Mouse (Mus musculus) ES-Bruce4 (cell line): ENCODE data around the gene Miox.

Experiments used
- CTCF ChIP-seq: IDR thresholded peaks from one replicate; pipeline ENCODE4 v1.8.1; 2011; ENCODE audit warnings: low read depth, low read length
- EP300 ChIP-seq: IDR thresholded peaks from 2 replicates; pipeline ENCODE4 v1.6.1; 2011; ENCODE audit warnings: low read depth, low read length; ENCODE audit not compliant: insufficient read depth
- POLR2A ChIP-seq: IDR thresholded peaks from one replicate; pipeline ENCODE4 v1.8.1; 2011; ENCODE audit warnings: low read length; ENCODE audit not compliant: insufficient read depth

DNA sequence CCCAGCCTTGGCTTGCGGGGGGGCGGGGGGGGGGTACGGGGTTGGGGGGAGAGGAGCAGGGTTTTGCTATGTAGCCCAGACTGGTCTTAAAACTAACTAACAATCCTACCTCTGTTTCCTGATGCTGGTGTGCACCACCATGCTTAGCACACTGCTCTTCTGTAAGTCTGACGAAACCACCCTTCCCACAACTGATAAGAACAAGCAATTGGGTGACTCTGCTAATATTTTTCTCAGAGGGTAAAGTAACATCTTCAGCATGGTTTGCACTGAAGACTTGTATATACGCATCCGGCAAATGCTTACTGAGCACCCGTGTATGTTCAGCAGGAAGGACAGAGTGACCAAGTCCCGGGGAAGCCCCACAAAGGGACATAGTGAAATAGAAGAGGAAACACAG lies 12.9 kb upstream of the Miox start:
- TF ChIP-seq CTCF (no peak), EP300 (no peak), POLR2A (no peak)
